Mouse (Mus musculus) CH12.LX (cell line): ENCODE data around the gene Ski. TPM values are rescaled to one million over a fixed set of nuclear protein-coding genes. Genes with fewer than 3 reads are reported as not detected.

Experiments
- DNase-seq: peaks from one replicate; pipeline ENCODE4 v3.0.0-alpha.2; 2013; ENCODE audit errors: extremely low read depth
- H3K27ac ChIP-seq: 2 replicates; pipeline ENCODE4 v1.5.1; 2012; ENCODE audit warnings: low read depth, mild to moderate bottlenecking, control low read depth, moderate library complexity; ENCODE audit not compliant: insufficient read depth
- H3K27me3 ChIP-seq: replicated peaks from 2 replicates; pipeline ENCODE3; 2012; ENCODE audit warnings: inconsistent platforms
- H3K36me3 ChIP-seq, 2 experiments: replicated peaks in 1 of 2; 2 replicates each; pipeline versions ENCODE3 to v1.6.1; 2012; ENCODE audit warnings: inconsistent platforms in 1 of 2, low read length in 1 of 2, mild to moderate bottlenecking in 1 of 2, mixed read lengths in 1 of 2, moderate library complexity in 1 of 2; ENCODE audit not compliant: control insufficient read depth in 1 of 2, insufficient read depth in 1 of 2
- H3K4me1 ChIP-seq, 2 experiments: 2 replicates each; pipeline ENCODE4 v1.6.1; 2012; ENCODE audit warnings: inconsistent platforms in 1 of 2, moderate library complexity in 1 of 2; ENCODE audit not compliant: insufficient read depth in 2 of 2, control insufficient read depth in 1 of 2
- H3K4me2 ChIP-seq: 2 replicates; pipeline ENCODE4 v1.6.1; 2012; ENCODE audit warnings: low read depth, mild to moderate bottlenecking, control low read depth; ENCODE audit not compliant: poor library complexity, insufficient read depth, severe bottlenecking
- H3K4me3 ChIP-seq, 3 experiments: fragments of 150-350 bp in 1 of 3; sonication (generic) in 1 of 3; replicated peaks in 1 of 3; 2 replicates each; pipeline versions ENCODE3 to v1.5.1; 2011 to 2012; ENCODE audit warnings: low read depth in 2 of 3, low read length in 2 of 3, mild to moderate bottlenecking in 2 of 3, moderate library complexity in 2 of 3, control low read depth in 1 of 3, improper control_type of control experiment in 1 of 3, inconsistent platforms in 1 of 3, mixed read lengths in 1 of 3; ENCODE audit not compliant: poor library complexity in 1 of 3
- H3K79me2 ChIP-seq: replicated peaks from 2 replicates; pipeline ENCODE4 v1.6.1; 2012; ENCODE audit warnings: mild to moderate bottlenecking, moderate library complexity; ENCODE audit not compliant: control insufficient read depth, poor library complexity, insufficient read depth, severe bottlenecking; ENCODE audit errors: extremely low read depth
- H3K9ac ChIP-seq: 2 replicates; pipeline ENCODE4 v1.6.1; 2012; ENCODE audit warnings: low read depth, mild to moderate bottlenecking, control low read depth, moderate library complexity; ENCODE audit not compliant: insufficient read depth
- H3K9me3 ChIP-seq: replicated peaks from 2 replicates; pipeline ENCODE3; 2012; ENCODE audit warnings: low read length, inconsistent platforms, mixed read lengths
- BHLHE40 ChIP-seq: IDR thresholded peaks from 2 replicates; pipeline ENCODE4 v1.6.1; 2011; ENCODE audit warnings: mild to moderate bottlenecking, low read depth, low read length, improper control_type of control experiment
- CHD2 ChIP-seq: IDR thresholded peaks from 2 replicates; pipeline ENCODE4 v1.6.1; 2011; ENCODE audit warnings: low read length, improper control_type of control experiment
- E2F4 ChIP-seq: IDR thresholded peaks from 2 replicates; pipeline ENCODE4 v1.6.1; 2011; ENCODE audit warnings: low read depth, low read length, improper control_type of control experiment; ENCODE audit not compliant: insufficient replicate concordance
- EP300 ChIP-seq: IDR thresholded peaks from 2 replicates; pipeline ENCODE4 v1.6.1; 2011; ENCODE audit warnings: low read length, improper control_type of control experiment
- GABPA ChIP-seq: IDR thresholded peaks from 2 replicates; pipeline ENCODE4 v1.6.1; 2012; ENCODE audit warnings: low read depth, low read length, improper control_type of control experiment, inconsistent platforms; ENCODE audit not compliant: insufficient replicate concordance
- IRF4 ChIP-seq: IDR thresholded peaks from 2 replicates; pipeline ENCODE4 v1.6.1; 2014; ENCODE audit warnings: low read depth, mild to moderate bottlenecking, inconsistent platforms, low read length, improper control_type of control experiment
- JUND ChIP-seq: conservative IDR thresholded peaks from 2 replicates; pipeline ENCODE4 v1.6.1; 2011; ENCODE audit warnings: low read depth, low read length, improper control_type of control experiment
- MEF2A ChIP-seq: IDR thresholded peaks from 2 replicates; pipeline ENCODE4 v1.6.1; 2014; ENCODE audit warnings: low read depth, mild to moderate bottlenecking, inconsistent platforms, low read length, improper control_type of control experiment, borderline replicate concordance
- PAX5 ChIP-seq: IDR thresholded peaks from 2 replicates; pipeline ENCODE4 v1.6.1; 2012; ENCODE audit warnings: low read length, inconsistent platforms, mixed read lengths
- POLR2A ChIP-seq: IDR thresholded peaks from 2 replicates; pipeline ENCODE4 v1.6.1; 2011; ENCODE audit warnings: low read depth, mild to moderate bottlenecking, improper control_type of control experiment, low read length
- RAD21 ChIP-seq: IDR thresholded peaks from 2 replicates; pipeline ENCODE4 v1.6.1; 2011; ENCODE audit warnings: low read depth, mild to moderate bottlenecking, low read length, improper control_type of control experiment, moderate library complexity
- RCOR1 ChIP-seq: conservative IDR thresholded peaks from 2 replicates; pipeline ENCODE4 v1.6.1; 2012; ENCODE audit warnings: low read depth, mild to moderate bottlenecking, inconsistent platforms, low read length, improper control_type of control experiment
- SIN3A ChIP-seq: IDR thresholded peaks from 2 replicates; pipeline ENCODE4 v1.6.1; 2012; ENCODE audit warnings: low read length, improper control_type of control experiment, inconsistent platforms
- TBP ChIP-seq: conservative IDR thresholded peaks from 2 replicates; pipeline ENCODE4 v1.6.1; 2011; ENCODE audit warnings: low read depth, low read length, improper control_type of control experiment
- UBTF ChIP-seq: IDR thresholded peaks from 2 replicates; pipeline ENCODE4 v1.6.1; 2012; ENCODE audit warnings: low read depth, mild to moderate bottlenecking, inconsistent platforms, low read length, improper control_type of control experiment, moderate library complexity
- USF1 ChIP-seq: IDR thresholded peaks from 2 replicates; pipeline ENCODE4 v1.6.1; 2014; ENCODE audit warnings: low read depth, mild to moderate bottlenecking, inconsistent platforms, low read length, improper control_type of control experiment
- ZC3H11A ChIP-seq: IDR thresholded peaks from 2 replicates; pipeline ENCODE4 v1.6.1; 2012; ENCODE audit warnings: low read depth, mild to moderate bottlenecking, inconsistent platforms, low read length, improper control_type of control experiment
- ZKSCAN1 ChIP-seq: IDR thresholded peaks from 2 replicates; pipeline ENCODE4 v1.6.1; 2012; ENCODE audit warnings: low read depth, inconsistent platforms, low read length, improper control_type of control experiment, borderline replicate concordance
- ZNF384 ChIP-seq: IDR thresholded peaks from 2 replicates; pipeline ENCODE4 v1.6.1; 2012; ENCODE audit warnings: low read depth, low read length, improper control_type of control experiment, inconsistent platforms
- dilution Hi-C: fragments of 300-500 bp; cut with MboI; formaldehyde crosslinking; loops from 2 replicates; pipeline ENCODE4 v1.14.3; 2020; ENCODE audit warnings: low sequenced_read_pairs; ENCODE audit not compliant: extremely low pct_unique_long_range_greater_than_20kb, extremely low pct_ligation_motif_present
- in situ Hi-C: fragments of 300-500 bp; cut with MboI; formaldehyde crosslinking; loops from 3 replicates; pipeline ENCODE4 v1.14.3; 2019; ENCODE audit warnings: low sequenced_read_pairs, low pct_ligation_motif_present, low pct_unique_long_range_greater_than_20kb, mixed read lengths
- polyA plus RNA-seq: library from polyadenylated mRNA; unstranded; fragments of >175 nt; gene quantifications from 2 replicates; pipeline ENCODE4 v1.2.1, GENCODE M21; 2012; ENCODE audit warnings: low read depth; ENCODE audit not compliant: insufficient read length
- total RNA-seq, 2 experiments: library from RNA; depleted of rRNA; stranded (reverse); fragments of 300-350 nt in 1 of 2; fragments of >200 nt in 1 of 2; gene quantifications; 2 replicates each; pipeline ENCODE4 v1.2.3; 2012 to 2014

Gene Ski
- total and polyA plus RNA-seq, 3 experiments = 4.1 to 17.9 (median 10.1) TPM

- Histone ChIP-seq H3K4me1 (peaks cover 33 to 54% of the 10 kb centered on the region in 2 experiments), H3K27me3 (peaks cover 19% of the 10 kb centered on the region)
These were observed 1.9 kb downstream of the Ski start for GRCm38 (mm10) chr4:155220213-155221100.

DNA sequence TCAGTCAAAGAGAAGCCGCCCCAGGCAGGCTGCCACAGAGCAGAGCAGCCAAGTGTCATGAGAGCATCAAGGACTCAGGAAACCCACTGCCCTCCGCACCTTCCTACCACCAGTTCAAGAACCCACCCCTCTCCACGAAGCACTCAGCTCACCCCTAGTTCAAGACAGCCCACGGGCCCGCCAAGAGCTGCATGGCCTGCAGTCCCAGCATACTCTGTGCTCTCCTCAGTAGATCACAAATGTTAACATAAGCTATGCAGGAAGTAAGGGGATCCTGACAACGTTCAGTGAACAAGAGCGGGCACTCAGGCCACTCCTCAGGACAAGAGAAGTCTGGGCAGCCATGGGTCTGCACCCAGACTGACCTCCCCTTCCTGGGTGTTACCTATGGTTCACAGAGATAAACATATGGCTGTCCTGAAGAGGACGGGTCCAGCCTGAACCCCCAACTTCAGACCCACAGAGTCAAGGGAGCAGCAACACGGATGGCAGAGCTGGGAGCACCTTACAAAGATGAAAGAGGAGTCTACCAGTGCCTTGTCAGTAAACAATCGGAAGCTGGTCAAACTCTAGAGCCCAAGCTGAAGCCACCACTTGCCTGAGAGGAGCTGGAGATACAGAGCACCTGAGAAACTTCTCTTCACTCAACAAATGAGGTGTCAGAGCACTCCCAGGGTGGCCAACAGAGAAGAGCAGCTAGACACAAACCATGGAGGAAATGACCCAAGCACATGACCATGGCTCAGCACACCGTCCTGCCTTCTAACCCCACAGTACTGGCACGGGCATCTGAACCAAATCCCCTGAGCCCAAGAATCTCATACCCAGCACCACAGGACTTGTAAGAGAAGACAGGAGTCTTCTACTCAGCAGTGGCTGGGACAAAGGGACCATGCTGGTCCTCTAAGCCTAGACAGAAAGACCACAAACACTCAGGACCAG, 2.9 kb downstream of the Ski start:
- H3K4me1 ChIP-seq = peaks cover 36 to 62% of the 10 kb centered on the region in 2 experiments
- no peak for TF ChIP-seq JUND
- TF ChIP-seq BHLHE40 = peak; percentile 62; the same call in 1 of the 2 replicates
- peak; percentile 25; the same call in 1 of the 2 replicates for TF ChIP-seq UBTF
- TF ChIP-seq, all 38 proteins: peak for 2
- dilution Hi-C loops (no loop called here), in situ Hi-C loops (no loop called here)
- H3K9ac ChIP-seq = peak overlapping the region; percentile 35
- peak overlapping the region; percentile 81 for H3K4me2 ChIP-seq
- no peak for DNase-seq
- H3K79me2 ChIP-seq = peaks cover 77% of the 10 kb centered on the region
- H3K36me3 ChIP-seq = peaks cover 2 to 37% of the 10 kb centered on the region in 2 experiments
- peak overlapping the region; percentile 80 to 92 (median 84) for H3K4me3 ChIP-seq
- peaks cover 12% of the 10 kb centered on the region for H3K27me3 ChIP-seq
- peak overlapping the region; percentile 5; the same call in 1 of the 2 replicates for H3K27ac ChIP-seq
- no peaks in the 10 kb centered on the region for H3K9me3 ChIP-seq

More at GRCm38 (mm10) chr4:155220213-155221100, 1.9 kb downstream of the Ski start:
- Histone ChIP-seq H3K9ac (peak overlapping the region; percentile 35), H3K27ac (no peak overlapping the region; the same call in 1 of the 2 replicates), H3K9me3 (no peaks in the 10 kb centered on the region), H3K79me2 (peaks cover 68% of the 10 kb centered on the region), H3K36me3 (peaks cover 0 to 28% of the 10 kb centered on the region in 2 experiments), H3K4me3 (peak overlapping the region; percentile 80 to 92 (median 84)), H3K4me2 (peak overlapping the region; percentile 81)
- DNase-seq = no peak
- in situ Hi-C loops = no loop called here
- TF ChIP-seq UBTF (no peak), PAX5 (no peak), IRF4 (no peak; the same call in 1 of the 2 replicates), USF1 (no peak), TBP (no peak), RCOR1 (0 out of 2 replicates have a peak, but pooled peaks have one; percentile 33), MEF2A (no peak), EP300 (no peak), ZNF384 (peak; percentile 44), POLR2A (no peak), RAD21 (no peak), ZC3H11A (no peak), BHLHE40 (no peak), SIN3A (peak; percentile 55; the same call in 1 of the 2 replicates), E2F4 (no peak), ZKSCAN1 (no peak), CHD2 (no peak), GABPA (no peak)
- TF ChIP-seq, all 38 proteins: peak for 3
- dilution Hi-C loops = no loop called here
